Mouse (Mus musculus) olfactory bulb, adult 2 months (tissue): ENCODE results near the gene Prkx. TPM values are rescaled to one million over a fixed set of nuclear protein-coding genes. Genes with fewer than 3 reads are reported as not detected.

ENCODE experiments used
- H3K27ac ChIP-seq: fragments of 200-500 bp; 2 replicates; pipeline ENCODE4 v1.5.1; 2012; ENCODE audit warnings: low read depth, low read length; ENCODE audit not compliant: insufficient read depth
- H3K4me1 ChIP-seq: fragments of 200-500 bp; 2 replicates; pipeline ENCODE4 v1.6.1; 2012; ENCODE audit warnings: low read length; ENCODE audit not compliant: control insufficient read depth, insufficient read depth
- H3K4me3 ChIP-seq: fragments of 200-500 bp; 2 replicates; pipeline ENCODE4 v1.5.1; 2012; ENCODE audit warnings: mild to moderate bottlenecking, low read depth, low read length, moderate library complexity; ENCODE audit not compliant: insufficient read depth
- CTCF ChIP-seq: fragments of 200-500 bp; IDR thresholded peaks from 2 replicates; pipeline ENCODE4 v1.5.1; 2012; ENCODE audit warnings: low read depth, mild to moderate bottlenecking, low read length, moderate library complexity; ENCODE audit not compliant: insufficient read depth
- POLR2A ChIP-seq: fragments of 200-500 bp; IDR thresholded peaks from 2 replicates; pipeline ENCODE4 v1.6.1; 2012; ENCODE audit warnings: mild to moderate bottlenecking, low read depth, low read length, moderate library complexity; ENCODE audit not compliant: insufficient read depth
- WGBS: fragments of 180-500 bp; shearing (Covaris S2); methylation state at CpG from one replicate; pipeline ENCODE4 v1.1.7; 2018; 5-methylcytosine and 5-hydroxymethylcytosine counted together
- polyA plus RNA-seq: library from polyadenylated mRNA; stranded (reverse); fragments of >200 nt; gene quantifications from 2 replicates; pipeline ENCODE4 v1.2.4, GENCODE M21; 2012; ENCODE audit warnings: low replicate concordance; ENCODE audit not compliant: missing spikeins, insufficient read depth, insufficient read length

Gene Prkx
- not detected in 2 replicates for polyA plus RNA-seq

DNA sequence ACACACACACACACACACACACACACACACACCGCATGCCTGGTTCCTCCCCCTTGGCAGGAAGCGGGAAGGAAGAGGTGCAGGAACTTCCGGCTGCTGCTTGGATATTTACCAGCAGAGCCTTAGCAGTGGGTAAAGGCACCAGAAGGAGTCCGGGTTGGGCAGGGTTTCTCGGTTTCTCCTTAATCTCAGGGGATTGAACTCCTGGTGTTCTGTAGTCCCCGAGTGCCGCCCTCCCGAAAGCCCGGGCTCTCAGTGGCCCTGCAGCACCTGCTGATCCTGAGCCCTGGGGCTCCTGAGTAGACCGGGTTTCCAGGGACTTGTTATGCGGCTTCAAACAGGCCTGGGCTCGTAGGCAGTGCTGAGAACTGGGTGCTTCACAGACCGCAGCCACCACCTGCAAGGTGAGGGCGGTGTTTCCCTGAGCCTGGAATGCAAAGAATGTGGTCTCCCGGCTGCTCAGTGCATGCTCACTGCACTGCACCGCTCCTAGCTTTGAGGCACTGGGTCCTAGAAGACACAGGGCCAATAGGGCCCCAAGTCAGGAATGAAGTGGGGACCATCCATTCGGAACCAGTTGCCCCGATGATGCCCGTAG, at the start of gene Prkx:
Prkx (minus strand) TSS at position 41 of the 598 bp plus-strand sequence.
- 21% methylated on average over 19 of the region's 19 CpGs for WGBS
- Histone ChIP-seq H3K4me3 (peak within 1 kb of the TSS; percentile 77), H3K4me1 (peaks cover 10% of the 10 kb centered on the region), H3K27ac (peak within 1 kb of the TSS; percentile 67)
- no peak for TF ChIP-seq CTCF
- TF ChIP-seq POLR2A = no peak

DNA sequence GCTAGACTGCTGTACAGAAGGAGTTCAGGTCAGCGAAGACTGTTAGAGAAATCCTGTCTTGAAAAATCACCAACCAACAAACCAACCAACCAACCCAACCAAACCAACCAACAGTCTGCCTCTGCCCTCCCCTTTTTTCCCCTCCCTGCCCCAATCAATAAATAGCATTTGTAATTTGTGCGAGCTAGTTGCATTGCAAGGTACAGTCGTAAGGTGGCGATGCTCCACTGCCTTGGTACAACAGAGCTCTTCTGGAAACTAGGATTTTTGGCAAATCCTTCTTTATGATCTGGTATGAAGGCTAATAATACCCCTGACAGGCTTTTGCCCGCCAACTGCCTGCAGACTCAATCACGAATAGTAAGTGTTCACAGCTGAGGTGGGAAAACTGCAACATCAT, 16.0 kb upstream of the Prkx start:
- WGBS = 52% methylated on average over 6 of the region's 6 CpGs
- TF ChIP-seq POLR2A (no peak), CTCF (no peak)
- H3K4me3 ChIP-seq = no peak overlapping the region
- no peak overlapping the region for H3K27ac ChIP-seq
- no peaks in the 10 kb centered on the region for H3K4me1 ChIP-seq

DNA sequence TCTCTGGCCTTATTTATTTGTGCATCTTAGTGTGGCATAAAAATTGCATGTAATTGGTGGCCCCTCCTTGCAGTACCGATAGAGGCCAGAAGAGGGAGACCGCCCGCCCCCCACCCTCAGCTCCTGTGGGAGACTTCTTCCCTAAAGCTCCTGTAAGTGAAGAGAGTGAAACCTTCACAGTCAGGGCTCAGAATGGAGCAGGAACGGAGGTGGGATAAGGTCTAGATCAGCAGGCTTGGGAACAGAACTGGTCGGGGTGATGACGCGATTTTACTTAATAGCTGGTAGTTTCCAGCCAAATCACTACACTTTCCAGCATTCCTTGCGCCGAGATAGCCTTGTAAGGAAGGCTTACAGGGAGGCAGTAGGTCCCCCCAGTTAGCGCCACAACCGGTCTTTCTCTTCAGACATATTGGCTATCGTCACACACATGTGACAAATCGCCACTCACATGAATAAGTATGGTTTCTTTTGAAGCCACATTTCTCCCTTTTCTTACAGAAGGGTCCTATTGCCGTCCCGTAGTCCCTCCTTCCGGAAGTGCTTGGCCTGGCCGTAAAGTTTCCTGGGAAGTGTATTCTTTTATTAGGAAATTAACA, 14.6 kb upstream of the Prkx start:
- Histone ChIP-seq H3K4me1 (no peaks in the 10 kb centered on the region), H3K4me3 (peak overlapping the region; percentile 49), H3K27ac (peak overlapping the region; percentile 88)
- TF ChIP-seq POLR2A = no peak
- peak; percentile 76; the same call in 1 of the 2 replicates for TF ChIP-seq CTCF
- WGBS = 14% methylated on average over 17 of the region's 17 CpGs

DNA sequence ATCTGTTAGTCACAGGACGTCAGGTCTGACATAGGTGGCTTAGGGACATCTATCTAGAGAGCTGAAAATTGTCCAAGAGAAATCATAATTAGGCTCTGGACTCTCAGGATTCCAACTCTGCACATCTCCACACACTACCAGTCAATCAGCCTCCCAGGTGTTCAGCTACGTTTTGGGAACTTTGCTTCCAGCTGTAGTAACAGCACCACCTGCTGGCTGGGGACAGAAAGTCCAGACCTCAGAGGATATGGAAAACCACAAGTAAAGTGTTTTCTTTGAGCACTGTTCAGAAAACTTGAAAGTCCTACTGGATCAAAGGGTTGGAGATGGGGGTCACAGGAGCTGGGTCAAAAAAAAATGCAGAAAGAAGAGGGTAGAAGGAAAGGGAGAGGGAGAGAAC, 12.5 kb upstream of the Prkx start:
- no peak for TF ChIP-seq CTCF
- no peak for TF ChIP-seq POLR2A
- no peaks in the 10 kb centered on the region for H3K4me1 ChIP-seq
- 22% methylated on average over 2 of the region's 2 CpGs for WGBS
- H3K27ac ChIP-seq = no peak overlapping the region
- no peak overlapping the region for H3K4me3 ChIP-seq

DNA sequence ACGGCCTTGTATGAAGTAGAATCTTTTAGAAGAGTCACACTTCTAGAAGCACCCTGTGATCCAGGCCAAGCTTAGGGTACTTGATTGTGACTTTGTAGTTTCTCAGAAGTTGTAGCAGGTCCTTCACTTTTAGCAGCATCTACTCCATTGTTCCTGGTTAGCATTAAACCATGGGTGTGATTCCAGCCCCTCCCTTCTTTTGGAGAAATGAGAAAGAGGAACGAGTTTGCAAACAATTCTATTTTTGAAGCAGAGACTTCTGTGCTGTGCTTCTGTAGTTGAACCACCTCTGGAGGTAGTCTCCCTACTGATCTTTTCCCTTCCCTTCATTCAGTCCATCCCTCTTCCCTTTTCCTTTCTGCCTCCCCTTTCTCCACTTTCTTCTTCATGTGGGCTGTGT, 6.2 kb upstream of the Prkx start:
- TF ChIP-seq CTCF (no peak), POLR2A (no peak)
- Histone ChIP-seq H3K4me3 (no peak overlapping the region), H3K4me1 (no peaks in the 10 kb centered on the region), H3K27ac (no peak overlapping the region)
- WGBS = 82% methylated on average over 2 of the region's 2 CpGs

DNA sequence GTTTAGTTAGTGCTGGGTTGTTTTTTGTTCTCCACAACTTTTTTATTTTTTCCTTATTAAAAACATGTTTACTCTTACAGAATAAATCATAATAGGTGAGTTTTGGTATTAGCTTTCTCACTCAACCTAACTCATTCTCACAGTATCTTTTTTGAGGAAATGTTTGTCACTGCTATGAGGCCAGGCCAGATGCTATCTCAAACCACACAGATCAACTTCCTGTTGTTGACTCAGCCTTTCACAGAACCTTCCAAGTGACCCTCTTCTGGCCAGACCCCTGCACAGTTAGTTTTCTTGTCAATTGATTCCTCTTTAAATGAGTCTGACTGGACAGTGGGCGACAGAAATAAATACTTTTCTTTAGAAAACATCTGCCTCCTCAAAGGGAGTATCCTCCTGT, 5.5 kb upstream of the Prkx start:
- no peak for TF ChIP-seq CTCF
- TF ChIP-seq POLR2A = no peak
- H3K27ac ChIP-seq = no peak overlapping the region

DNA sequence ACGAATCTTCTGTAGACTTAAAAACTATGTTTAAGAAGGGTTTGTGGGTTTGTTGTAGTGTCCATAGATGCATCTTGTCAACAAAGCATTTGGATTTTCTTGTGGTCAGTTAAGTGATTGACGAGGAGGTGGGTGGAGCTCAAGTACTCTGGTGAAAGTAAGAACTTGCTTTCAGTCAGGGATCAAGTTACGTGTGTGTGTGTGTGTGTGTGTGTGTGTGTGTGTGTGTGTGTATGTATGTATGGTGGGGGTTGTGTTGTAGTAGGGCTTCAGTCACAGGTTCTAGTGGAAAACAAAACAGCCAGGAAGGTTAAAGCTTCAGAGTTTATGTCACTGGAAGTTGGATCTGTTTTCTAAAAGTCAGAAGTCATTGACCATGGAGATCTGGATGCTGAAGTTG, 3.5 kb upstream of the Prkx start:
- no peak for TF ChIP-seq POLR2A
- no peak for TF ChIP-seq CTCF
- Histone ChIP-seq H3K4me1 (peaks cover 6% of the 10 kb centered on the region; the same call in 1 of the 2 replicates), H3K27ac (no peak overlapping the region), H3K4me3 (no peak overlapping the region)
- 79% methylated on average over 3 of the region's 3 CpGs for WGBS

More for the DNA sequence above, 5.5 kb upstream of the Prkx start:
- Histone ChIP-seq H3K4me1 (peaks cover 1% of the 10 kb centered on the region; the same call in 1 of the 2 replicates), H3K4me3 (no peak overlapping the region)
- 69% methylated on average over 1 of the region's 1 CpGs for WGBS

DNA sequence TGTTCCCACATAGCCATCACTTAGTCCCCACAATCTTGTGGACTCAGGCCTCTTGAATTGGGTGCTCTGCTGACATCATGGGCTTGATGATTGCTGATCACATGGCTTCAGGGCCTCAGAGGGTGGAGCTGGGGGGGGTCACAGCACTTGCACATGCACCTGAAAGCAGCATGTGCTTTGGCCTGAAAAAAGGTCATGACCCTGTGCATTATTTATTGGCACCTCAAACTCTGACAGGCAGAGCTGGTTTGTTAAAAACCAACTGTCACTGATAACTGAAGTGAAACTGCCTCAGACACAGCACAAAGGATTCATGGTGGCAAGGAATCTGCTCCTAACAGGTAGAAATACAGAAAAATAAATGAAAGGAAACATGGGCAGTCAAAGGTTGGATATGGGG, 1.7 kb upstream of the Prkx start:
- Histone ChIP-seq H3K4me3 (no peak overlapping the region), H3K4me1 (peaks cover 10% of the 10 kb centered on the region), H3K27ac (no peak overlapping the region)
- TF ChIP-seq CTCF (no peak), POLR2A (no peak)

DNA sequence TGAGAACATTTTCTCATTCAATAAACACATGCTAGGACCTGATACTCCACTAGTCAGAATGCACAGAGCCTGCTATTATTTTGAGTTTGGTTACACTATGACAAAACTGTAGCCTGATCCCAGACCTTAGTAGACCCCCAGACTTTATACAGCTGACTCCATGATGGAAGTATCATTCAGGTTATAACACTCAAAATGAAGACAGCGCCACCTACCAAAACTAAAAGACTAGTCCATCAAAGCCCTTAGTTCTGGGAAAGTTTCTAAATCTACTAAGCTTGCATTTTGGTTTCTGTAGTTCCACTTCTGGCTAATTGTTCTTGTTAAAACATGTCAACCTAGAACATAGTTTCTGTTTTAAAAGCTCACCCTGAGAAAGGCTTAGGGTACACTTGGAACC, 838 bp upstream of the Prkx start:
- no peak overlapping the region for H3K27ac ChIP-seq
- 69% methylated on average over 1 of the region's 1 CpGs for WGBS
- no peak overlapping the region for H3K4me3 ChIP-seq
- peaks cover 10% of the 10 kb centered on the region for H3K4me1 ChIP-seq
- TF ChIP-seq POLR2A (no peak), CTCF (no peak)

DNA sequence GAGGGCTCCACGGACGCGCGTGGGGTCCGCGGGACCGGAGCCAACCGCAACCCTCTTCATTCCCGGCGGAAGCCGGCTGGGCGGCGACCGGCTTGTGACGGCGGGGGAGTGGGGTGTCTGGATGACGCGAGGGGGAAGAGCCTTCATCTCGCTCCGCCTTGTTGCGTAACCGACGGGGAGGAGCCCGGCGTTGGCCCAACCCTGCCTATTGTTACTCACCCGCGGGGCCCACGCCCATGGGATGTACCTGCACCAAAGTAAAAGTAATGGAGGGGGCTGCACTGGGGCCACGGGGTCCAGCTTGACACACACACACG, 262 bp downstream of the Prkx start:
- Histone ChIP-seq H3K27ac (peak overlapping the region; percentile 67), H3K4me1 (peaks cover 10% of the 10 kb centered on the region), H3K4me3 (peak overlapping the region; percentile 77)
- WGBS = 13% methylated on average over 28 of the region's 30 CpGs
- TF ChIP-seq POLR2A = peak; percentile 71
- TF ChIP-seq CTCF = no peak
